Mouse (Mus musculus) testis, adult 2 months (tissue): ENCODE data around the gene Ggt5.

ENCODE experiments used
- CTCF ChIP-seq: fragments of 200-500 bp; IDR thresholded peaks from 2 replicates; pipeline ENCODE4 v1.5.1; 2012; ENCODE audit warnings: low read depth, mild to moderate bottlenecking, inconsistent platforms, low read length, moderate library complexity; ENCODE audit not compliant: control insufficient read depth, insufficient read depth, insufficient replicate concordance
- POLR2A ChIP-seq: fragments of 200-500 bp; IDR thresholded peaks from 2 replicates; pipeline ENCODE4 v1.6.1; 2012; ENCODE audit warnings: low read depth, mild to moderate bottlenecking, inconsistent platforms, low read length, moderate library complexity; ENCODE audit not compliant: control insufficient read depth

DNA sequence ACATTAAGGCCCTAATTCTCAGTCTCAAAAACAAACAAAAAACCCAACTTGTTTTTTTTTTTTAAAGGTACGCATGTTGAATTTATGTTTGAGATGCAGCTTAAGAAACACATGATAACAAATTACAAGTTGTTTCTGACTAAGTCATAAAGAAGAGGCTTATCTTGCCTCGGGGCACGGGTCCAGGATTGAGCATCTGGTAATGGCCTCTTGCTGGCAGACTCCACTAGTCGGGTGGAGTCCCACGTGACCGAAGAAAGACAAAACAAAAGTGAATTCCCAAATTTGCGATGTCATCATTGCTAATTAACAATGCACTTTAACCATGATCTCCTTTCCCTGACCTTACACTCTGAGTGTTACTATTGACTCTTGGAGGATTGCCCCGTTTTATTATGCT is 6.8 kb downstream of the Ggt5 start:
- TF ChIP-seq CTCF (no peak), POLR2A (no peak)
